Mouse (Mus musculus) G1E-ER4 (cell line): ENCODE results near the gene Usp35. TPM values are rescaled to one million over a fixed set of nuclear protein-coding genes. Genes with fewer than 3 reads are reported as not detected.
A peak's percentile ranks its signal among the peaks of the same experiment; 100 is the strongest.

Source experiments
- GATA1 ChIP-seq: IDR thresholded peaks from one replicate; pipeline ENCODE4 v1.8.0; 2012; ENCODE audit warnings: low read length, inconsistent platforms
- polyA plus RNA-seq: library from polyadenylated mRNA; stranded (reverse); fragments of >175 nt; gene quantifications from 2 replicates; pipeline ENCODE4 v1.2.3, GENCODE M21; 2012

Usp35 gene
- polyA plus RNA-seq, 1 experiment = 0.21 TPM

DNA sequence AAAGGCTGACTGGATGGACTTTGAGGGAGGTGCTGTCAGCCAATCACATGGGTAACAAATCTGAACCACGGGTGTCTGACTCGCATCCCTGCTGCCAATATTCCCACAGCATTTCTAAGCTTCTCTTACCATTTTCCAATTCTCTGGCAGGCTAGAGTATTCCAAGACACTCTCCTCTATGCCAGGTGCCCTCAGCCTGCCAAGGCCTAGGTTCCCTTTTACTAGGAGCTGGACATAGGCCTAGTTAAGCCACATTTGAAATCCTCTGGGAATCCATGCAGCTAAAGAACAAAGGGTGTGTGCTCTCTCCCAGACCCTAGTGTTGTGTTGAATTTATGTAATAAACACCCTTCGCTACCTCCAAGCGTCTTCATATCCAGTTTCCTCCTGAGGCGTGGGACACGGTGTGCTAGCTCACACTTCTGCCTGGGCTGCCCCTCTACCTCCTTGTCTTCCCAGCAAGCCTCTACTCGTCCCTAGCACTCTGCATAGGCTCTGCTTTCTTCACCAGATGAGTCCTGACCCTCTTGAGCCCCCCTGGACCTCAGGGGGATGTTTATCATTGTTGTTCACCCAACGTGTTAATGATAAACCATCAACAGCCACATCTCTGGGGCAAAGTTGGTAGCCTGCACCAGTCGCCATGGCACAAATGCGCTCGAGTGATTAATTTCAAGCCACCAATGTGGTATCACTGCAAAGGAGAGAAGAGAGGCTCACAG lies 20.1 kb upstream of the Usp35 start:
- no peak for TF ChIP-seq GATA1

DNA sequence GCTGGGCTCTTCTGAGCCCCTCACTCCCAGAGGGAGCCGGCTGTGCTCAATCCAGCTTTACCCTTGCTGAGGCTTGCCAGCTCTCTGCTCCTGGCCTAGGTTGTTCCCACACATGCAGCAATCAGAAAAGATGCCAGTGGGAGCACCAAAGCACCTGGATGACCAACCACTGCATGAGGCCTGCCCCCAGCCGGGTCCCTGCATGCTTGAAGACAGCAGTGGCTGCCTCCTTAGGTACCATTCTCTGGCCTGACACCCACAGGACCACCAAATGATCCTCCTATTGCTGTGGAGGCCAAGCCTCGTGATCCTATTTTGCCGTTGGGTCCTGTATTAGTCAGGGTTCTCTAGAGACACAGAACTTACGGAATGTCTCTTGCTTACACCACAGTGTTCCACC lies 19.1 kb upstream of the Usp35 start:
- no peak for TF ChIP-seq GATA1

- no peak for TF ChIP-seq GATA1
Observed at GRCm38 (mm10) chr7:97349438-97349837, 17.6 kb upstream of the Usp35 start.

DNA sequence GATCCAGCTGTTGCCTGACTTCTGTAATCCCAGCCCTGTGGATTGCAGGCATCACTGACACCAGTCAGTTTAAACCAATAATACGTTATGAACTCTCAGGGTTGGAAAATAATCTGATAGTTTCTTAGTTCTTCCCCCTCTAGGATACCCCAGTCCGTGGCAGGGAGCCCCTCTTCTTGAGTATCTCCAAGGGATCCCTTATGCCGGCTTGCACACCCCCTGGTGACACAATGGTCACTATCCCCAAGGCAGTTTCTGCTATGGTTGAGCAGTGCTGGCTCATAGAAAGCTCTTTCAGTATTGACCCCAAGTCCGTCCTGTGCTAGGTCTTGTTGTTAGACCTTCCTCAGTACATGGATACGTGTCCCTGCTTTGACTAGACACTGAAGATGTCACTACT lies 17.0 kb upstream of the Usp35 start:
- TF ChIP-seq GATA1 = no peak

DNA sequence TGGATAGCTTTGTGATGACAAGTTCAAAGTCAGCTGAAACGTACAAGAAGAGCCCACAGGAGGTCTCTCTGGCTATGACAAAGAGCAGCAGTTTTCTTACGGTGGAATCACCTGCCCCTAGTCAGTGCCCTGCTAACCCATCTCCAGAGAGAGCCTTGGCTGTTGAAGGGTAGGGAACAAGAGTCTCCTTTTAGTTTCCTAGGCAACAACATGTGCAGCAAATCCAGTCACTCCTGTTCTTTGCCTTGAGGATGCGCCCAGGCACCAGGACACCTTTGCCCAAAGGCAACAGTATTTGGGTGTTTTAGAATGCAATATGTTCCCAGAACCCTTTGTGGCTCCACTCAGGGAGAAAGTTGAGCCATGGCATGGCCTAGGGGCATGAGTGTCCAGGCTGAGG lies 16.5 kb upstream of the Usp35 start:
- TF ChIP-seq GATA1 = no peak

DNA sequence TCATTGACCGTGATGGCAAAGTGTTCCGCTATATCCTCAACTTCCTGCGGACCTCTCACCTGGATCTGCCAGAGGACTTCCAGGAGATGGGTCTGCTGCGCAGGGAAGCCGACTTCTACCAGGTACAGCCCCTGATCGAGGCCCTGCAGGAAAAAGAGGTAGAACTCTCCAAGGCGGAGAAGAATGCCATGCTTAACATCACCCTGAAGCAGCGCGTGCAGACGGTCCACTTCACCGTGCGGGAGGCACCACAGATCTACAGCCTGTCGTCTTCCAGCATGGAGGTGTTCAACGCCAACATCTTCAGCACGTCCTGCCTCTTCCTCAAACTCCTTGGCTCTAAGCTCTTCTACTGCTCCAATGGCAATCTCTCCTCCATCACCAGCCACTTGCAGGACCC lies 15.6 kb upstream of the Usp35 start:
- no peak for TF ChIP-seq GATA1

DNA sequence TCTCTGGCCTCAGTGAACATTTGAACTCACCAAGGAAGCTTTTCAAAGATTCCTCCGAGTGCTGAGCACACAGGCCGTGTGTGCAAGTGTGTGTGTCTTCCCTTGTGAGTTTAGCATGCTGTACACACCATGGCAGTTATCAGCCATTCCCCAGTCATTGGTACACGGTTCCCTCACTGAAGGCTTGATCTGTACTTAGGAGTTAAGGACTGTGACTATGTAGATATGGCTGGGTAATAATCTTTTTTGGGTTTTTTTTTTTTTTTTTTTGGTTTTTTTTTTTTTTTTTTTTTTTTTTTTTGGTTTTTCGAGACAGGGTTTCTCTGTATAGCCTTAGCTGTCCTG lies 15.0 kb upstream of the Usp35 start:
- TF ChIP-seq GATA1 = no peak

- no peak for TF ChIP-seq GATA1
Observed at GRCm38 (mm10) chr7:97346111-97346821, 14.4 kb upstream of the Usp35 start.

GRCm38 (mm10) chr7:97345229-97345871 lies 13.5 kb upstream of the Usp35 start:
- TF ChIP-seq GATA1 = no peak

GRCm38 (mm10) chr7:97344655-97345054 lies 12.8 kb upstream of the Usp35 start:
- no peak for TF ChIP-seq GATA1

DNA sequence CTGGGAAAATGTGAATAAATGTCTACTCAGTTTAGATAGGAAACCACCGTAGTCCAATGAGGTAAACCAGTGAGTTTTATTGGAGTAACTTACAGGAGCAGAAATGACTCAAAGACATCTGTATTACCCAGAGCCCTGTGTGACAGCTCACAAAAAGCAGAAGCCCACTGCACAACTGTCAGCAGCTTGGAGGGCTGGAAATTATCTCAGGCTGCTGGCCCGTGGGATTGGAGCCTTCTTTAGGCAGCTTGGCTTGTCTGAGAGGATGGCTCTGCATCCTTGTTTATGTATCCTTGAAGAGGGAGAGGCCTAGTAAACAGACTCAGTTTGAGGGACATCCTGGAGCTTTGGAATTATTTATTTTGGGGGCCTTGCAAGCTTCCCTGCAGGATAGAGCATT lies 11.1 kb upstream of the Usp35 start:
- no peak for TF ChIP-seq GATA1

- no peak for TF ChIP-seq GATA1
Observed at GRCm38 (mm10) chr7:97340907-97341849, 9.4 kb upstream of the Usp35 start.

DNA sequence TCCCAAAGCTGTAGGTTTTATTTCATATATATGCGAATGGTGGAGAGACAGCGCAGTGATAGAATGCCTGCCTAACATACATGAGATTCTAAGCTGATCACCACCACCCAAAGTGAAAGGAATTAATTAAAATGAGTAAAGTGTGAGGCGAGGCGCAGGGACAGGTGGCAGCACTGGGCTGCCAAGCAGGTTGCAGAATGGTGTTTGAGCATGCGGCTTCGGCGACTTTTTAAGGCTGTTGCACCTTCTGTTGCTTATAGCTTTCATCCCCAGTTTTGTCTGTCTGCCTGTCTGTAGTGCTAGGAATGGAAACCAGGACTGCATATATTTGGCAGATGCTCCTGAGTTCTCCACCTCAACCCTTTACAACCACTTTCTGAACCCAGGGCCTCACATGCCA lies 7.8 kb upstream of the Usp35 start:
- TF ChIP-seq GATA1 = no peak

- no peak for TF ChIP-seq GATA1
Observed at GRCm38 (mm10) chr7:97338593-97338992, 6.8 kb upstream of the Usp35 start.

DNA sequence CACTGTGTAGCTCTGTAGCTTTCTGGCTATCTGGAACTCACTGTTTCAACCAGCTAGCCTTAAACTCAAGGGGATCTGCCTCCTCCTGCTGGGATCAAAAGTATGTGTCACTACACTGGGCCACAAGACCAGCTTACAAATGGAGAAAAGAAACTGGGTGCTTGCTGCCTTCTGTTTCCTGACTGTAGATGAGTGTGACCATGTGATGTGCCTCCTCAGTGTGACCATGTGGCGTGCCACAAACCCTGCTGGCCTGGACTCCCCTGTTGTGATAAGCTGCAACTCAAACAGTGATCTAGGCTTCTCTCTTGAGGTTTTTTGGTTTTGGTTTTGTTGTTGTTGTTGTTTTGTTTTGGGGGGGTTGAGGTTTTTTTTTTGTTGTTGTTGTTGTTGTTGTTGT lies 4.9 kb upstream of the Usp35 start:
- TF ChIP-seq GATA1 = peak; percentile 6

DNA sequence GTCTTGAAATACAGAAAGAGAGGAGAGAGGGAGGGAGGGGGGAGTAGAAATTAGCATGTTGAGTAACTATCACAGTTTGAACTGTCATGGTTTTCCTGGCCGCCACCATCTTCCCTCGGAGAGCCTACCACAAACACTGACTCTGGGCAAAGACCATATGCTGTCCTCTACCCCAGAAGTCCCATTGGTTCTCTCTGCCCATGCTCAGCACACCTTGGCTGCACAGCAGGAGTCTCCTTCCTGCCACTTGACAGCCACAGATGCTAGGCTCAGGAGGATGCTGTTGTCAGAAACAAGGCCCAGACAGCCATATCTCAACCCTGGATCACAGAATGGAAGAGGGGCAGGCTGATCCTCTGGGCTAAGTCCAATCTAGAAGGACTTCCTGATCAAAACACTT lies 2.6 kb upstream of the Usp35 start:
- no peak for TF ChIP-seq GATA1
